Mouse (Mus musculus) MEL-GATA-1-ER (cell line): ENCODE results near the gene Slc25a11.

ENCODE experiments used
- DNase-seq: peaks from one replicate; pipeline ENCODE4 v3.0.0-alpha.2; 2012; ENCODE audit warnings: low read depth; ENCODE audit errors: extremely low read depth

Slc25a11 gene

DNA sequence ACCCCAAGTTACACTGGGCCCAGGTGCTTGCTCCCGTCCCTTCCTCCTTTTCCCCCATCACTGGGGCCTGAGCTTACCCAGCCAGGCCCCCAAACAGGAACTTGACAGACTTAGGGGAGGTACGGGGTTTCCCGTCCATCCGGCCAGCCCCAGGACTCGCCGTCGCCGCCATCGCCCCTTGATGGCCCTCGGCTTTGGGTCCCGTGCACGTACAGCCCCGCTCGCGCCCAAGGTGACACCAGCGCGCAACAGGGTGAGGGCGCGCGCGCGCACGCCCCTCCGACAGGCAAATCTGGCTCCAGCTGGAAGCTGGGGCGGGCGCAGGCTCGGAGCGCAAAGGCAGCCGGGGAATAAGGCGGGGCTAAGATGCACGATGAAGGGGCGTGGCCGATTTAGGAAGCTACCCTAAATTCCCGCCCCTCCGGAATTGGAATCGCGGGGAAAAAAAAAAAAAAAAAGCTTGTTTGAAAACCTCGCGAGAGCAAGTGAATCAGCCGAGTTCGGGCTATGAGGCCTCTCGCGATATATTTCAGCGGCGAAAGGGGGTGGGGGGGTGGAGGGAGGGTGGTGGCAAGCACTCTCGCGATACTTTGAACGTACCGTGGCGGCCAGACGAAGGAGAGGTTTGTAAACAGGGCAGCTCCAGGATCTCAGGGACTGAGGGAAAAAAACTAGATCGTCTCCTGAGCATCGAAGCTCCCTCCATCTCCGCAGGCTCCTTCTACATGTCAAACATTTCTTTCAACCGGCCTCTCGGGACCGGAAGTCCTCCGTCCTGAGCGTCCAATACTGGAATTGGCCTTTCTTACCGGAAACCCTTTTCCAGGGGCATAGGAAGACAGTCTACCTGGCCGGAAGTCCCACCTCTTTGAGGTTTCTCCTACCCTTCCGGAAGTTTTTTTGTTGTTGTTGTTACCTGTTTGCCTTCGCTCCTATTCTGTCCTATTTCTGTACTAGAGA lies at the start of gene Slc25a11, which contains the start of gene Rnf167:
Gene Slc25a11 (minus strand): TSS at position 789 of the 960 bp plus-strand sequence.
Gene Rnf167 (plus strand): TSS at position 545 of the 960 bp plus-strand sequence.
- DNase-seq = peak; percentile 94

DNA sequence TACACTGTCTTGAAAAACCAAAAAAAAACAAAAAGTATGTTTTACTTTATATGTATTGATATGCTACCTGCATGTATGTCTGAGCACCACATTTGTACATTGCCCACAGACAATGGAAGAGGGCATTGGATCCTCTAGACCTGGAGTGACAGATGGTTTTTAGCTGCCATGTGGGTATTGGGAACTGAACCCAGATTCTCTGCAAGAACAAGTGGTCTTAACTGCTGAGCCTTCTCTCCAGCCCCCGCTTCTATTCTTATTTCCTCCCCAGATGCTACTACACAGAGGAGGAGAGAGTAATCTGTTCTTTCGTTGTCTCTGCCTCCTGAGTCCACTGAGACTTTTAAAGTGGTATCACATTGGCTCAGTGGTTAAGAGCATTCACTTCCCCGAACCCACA lies 46.2 kb upstream of the Slc25a11 start:
- no peak for DNase-seq

DNA sequence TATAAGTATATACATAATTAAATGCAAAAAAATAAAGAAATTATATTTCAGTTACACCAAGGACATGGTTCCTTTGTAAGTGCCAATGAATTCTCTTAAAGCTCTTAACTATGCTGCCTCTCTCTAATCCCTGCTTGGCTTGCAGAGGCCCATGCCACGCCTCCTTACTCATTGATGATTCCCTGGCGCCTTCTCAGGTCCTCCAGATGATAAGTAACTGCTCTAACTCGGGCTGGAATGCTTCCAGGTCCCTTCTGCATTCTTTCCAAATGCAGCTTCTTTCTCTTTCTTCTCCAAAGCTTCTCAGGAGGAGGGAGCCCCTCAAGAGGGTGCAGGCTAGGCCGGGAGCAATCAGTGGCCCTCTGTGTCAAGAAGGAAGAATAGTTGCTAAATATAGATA lies 42.3 kb upstream of the Slc25a11 start:
- DNase-seq = no peak

DNA sequence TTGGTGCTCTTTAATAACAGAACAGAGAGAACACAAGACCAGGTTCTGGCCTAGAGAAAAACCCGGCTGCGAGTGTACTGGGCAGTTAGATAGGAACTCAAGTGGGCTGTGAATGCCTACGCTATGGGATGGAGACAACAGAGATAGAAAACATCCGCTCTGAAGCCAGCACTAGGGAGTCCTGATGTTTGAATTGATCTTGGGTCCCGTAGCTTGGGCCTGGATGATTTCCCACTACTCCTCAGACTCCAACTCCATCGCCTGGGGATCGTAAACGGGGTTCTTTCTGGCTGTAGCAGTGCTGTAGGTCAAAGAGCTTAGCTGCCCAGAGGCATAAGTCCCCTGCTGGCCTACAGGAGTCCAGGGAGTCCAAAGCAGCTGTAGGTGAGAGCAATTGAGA lies 41.1 kb upstream of the Slc25a11 start:
- no peak for DNase-seq

DNA sequence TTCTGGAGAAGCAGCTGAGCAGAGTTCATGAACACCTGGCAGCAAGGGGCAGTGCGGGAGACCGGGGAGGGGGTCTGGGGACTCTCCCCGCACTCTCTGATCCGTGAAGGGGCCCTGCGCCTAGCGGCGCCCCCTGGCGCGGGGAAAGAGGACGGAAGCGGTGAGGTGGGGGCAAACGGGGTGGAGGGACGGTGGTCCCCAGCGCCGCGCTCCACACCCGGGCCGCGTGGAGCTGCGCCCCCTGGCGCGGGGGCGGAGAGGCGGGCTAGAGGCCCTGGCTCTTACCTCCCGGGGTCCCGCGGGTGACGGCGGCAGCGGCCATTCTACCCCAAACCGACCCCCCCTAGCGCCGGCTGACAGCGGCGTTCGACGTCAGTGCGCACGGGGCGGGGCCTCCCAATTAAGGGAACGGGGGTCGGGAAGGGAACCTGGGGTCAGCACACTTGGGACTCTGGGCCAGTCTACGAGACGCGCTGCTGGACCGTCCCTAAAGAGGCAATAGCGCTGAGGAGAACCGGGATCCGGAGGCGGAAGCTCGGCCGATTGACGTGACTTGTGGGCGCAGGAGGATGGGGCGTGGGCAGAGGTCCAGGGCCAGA lies 40.4 kb upstream of the Slc25a11 start, which contains the start of gene Camta2:
Gene Camta2 (minus strand): TSS at position 505 of the 599 bp plus-strand sequence.
- no peak for DNase-seq

DNA sequence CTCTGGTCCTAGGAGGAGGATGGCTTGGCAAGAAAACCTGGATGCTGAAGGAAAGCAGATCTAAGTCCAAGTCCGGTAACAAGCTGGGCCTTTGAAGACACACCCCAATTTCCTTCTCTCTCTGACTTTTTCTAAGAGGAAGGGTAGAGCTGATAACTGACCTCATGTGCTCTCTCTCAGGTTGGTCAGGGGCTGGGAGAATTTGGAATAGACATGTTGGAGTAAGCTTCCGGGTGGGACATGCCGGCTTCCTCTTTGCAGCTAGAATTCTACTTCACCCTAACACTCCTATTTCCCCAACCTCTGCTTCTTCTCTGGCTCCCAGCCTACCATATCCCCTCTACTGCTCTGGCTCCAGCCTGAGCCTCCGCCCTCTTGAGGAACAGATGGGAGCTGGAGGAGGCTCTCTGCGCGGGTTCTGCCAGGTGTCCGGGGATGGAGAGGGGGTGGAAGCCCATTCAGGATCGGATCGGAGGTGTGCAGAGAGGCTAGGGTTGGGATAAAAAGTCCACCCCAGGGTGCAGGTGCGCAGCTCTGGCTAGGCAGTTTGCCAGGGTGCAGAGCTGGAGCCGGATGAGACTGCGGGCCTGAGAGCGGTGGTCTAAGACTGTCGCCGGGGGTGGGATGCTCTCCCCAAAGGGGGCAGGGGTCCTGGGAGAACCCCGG lies 39.8 kb upstream of the Slc25a11 start:
- DNase-seq = peak; percentile 46

DNA sequence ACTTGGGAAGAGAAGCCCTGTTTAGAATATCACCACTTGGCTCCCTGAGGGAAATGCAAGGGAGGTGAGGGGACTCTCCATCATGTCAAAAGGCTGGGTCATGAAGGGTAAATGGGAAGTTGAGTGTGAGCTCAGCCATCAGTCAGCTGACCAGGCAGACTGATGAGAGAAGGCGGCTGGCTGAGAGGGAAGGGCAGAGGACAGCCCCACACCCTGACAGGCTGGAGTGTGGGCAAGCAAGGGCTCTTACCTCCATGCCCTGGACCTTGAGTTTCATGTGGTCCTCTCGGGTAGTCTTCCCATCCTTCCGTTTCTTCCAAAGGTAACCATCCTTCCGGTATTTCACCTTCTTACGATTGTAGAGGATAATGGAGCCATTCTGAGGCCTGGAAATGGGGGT lies 36.4 kb upstream of the Slc25a11 start:
- no peak for DNase-seq

DNA sequence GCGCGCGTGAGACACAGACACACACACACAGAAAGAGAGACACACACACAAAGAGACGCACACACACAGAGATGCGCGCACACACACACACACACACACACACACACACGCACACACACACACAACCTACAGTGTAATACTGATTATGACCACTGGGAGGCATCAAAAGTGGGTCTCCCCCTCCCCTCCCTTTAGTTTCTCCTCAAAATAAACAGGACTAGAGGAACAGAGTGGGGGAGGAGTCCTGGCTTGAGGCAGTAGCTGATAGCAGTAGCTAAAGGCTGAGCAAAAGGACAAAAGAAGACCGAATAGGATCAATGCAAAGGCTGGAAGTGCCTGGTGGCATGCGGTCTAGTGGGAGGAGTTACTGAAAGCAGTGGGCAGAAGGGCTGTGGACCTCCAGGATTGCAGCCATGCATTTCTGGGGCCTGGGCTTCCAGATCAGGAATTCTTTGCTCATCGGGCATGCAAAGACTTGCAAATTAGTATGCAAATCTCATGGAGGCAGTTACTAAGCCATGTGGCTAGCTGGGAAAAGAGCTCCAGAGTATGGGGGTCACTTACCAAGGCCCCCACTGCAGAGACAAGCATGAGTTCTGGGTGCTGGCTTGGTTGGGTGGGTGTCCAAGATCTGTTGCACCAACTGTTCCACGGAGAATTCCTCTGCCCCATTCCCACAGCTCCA lies 34.8 kb upstream of the Slc25a11 start:
- no peak for DNase-seq

DNA sequence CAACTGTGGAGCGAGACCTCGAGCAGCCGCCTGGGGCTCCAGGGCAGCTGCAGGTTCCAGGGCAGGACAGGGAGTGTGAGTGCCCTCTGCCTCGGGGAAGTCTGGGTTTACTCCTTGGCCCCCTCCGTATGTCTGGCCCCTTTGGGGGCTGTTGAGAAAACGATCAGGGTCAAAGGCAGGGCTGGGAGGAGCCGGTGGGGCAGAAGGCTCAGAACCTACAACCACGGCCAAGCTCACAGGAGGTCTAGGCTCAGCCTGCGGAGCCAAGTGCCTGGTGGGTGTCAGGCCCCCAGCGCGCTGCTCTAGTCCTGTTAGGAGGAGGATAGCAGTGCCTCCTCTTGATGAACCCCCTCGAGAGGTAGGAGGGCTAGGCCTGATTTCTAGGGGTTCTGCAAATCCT lies 33.9 kb upstream of the Slc25a11 start:
- no peak for DNase-seq

DNA sequence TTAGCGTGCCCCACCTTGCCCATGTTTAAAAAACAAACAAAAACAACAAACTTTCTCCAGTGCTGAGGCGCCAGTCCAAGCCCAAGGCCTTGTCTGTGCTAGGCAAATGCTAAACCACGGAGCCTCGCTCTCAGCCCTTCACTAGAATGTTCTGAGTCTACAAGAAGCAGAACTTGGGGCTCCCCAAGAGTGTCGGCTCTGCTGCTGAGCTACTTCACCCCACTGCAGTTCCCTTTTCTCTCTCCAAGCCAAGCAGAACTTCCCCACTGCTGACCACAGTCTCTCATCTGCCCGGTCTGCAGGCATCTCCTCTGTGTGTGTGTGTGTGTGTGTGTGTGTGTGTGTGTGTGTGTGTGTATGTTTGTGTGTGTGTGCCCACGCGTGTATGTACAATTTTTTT lies 32.6 kb upstream of the Slc25a11 start:
- DNase-seq = peak; percentile 92

DNA sequence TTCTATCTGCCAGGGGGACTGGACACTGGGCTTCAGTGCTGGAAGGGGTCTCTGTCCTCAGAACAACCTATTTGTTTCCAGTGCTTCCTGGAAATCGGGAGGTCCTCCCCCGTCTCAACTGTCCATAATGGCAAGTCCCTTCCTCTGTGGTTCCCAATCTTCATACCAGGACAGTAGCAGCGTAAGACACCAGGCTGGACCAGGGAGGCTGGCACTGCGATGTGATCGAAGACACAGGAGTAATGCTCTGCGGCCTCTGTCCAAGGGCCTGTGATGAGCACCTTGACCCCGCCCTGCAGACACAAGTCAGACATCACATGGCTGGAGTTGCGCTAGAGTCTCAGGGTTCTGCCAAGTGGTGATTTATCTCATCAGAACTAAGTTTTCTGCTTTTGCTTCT lies 32.1 kb upstream of the Slc25a11 start:
- no peak for DNase-seq

DNA sequence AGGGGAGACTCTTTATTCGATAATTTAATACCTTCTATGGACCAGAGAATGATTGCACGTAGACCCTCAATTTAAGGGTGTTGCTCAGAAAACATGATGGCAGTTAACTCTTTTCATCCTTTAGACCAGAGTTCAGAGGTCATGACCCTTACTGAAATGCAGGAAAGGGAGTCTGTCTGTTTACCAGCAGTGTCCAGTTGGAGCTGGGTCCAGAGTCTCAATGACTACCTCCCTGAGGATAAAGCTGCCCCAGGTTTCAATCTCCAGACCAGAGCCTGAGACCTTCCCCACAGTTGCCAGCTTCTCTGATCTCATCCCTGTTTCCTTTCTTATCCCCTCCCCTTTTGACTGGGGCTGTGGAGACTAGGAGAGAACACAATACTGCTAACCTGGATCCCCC lies 31.3 kb upstream of the Slc25a11 start:
- DNase-seq = no peak

DNA sequence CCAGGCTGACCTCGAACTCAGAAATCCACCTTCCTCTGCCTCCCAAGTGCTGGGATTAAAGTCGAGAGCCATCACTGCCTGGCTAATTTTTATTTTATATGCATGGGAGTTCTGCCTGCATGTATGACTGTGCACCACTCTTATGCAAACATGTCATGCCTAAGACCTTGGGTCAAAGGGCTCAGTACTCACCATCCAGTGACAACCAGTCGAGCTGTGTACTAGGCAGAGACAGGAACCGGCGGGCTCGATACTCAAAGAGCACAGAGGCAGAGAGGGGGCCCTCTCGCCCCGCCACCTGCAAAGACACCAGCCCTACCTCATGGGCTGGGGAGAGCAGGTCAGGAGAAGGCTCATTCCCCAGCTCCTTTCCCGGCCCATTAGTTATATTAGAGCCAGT lies 30.8 kb upstream of the Slc25a11 start:
- DNase-seq = no peak

DNA sequence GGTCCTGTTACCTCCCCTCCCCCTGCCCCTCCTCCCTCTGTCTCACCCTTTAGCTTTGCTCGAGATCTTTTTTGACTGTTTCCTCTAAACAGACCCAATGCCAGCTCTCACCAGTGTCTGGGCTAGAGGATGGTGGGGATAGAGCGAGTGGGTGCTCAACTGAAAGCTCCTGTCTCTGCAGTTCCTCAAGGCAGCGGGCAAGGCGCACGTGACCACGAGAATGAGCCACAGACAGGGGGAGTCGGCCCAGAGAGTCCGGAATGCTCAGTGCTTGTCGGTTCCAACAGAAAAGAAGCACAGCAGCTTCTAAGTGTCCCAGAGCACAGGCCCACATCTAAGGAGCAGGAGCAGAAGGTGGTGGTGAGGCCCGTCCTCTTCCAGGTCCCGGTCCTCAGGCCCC lies 27.2 kb upstream of the Slc25a11 start:
- DNase-seq = no peak

DNA sequence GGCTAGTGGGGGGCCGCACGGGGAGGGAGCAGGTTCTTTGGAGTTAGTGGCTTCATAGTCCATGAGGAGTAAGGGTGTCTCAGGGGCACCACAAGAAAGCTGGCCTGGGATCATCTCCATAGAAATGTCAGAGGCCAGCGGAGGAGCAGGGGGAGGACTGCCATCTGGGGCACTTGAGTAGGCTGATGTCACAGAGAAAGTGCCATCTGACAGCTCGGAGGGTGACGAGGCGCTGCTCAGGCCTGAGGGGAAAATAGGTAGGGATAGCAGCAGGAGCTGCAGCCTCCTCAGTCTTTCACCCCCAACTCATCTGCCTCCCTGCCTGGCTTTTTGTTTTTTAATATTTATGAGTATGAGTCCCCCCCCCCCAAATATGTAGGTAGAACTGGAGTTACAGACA lies 26.7 kb upstream of the Slc25a11 start:
- no peak for DNase-seq

DNA sequence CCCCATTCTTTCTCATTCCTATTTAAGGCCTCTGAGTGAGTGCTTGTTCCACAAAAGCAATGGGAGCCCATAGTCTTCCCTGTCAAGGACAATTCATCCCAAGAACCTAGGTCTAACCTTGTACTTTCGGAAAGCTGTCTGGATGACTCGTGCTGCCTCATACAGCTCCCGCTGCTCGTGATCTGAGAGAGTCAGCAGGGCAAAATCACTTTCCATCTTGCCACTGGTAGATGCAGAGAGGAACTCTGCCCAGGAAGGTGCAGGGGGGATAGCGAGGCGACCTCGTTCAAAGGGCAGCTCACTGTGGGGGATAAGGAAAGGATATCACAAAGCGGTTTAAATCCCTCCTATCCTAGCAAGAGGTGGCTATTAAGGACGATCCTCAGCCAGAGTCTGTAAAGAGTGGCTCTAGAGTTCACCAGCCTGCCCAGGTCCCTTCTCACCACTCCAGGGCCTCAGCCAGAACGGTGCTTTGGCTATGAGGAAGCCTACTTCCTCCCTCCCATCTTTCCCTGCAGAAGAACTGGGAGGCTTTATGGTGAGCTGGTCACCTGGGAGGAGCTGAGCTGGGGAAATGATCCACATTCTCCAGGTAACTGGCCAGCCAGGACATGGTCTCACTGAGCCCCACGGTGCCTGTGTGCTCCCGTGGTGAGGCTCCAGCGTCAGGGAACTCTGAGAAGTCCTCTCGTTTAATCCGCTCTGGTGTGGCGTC lies 24.2 kb upstream of the Slc25a11 start:
- DNase-seq = no peak

DNA sequence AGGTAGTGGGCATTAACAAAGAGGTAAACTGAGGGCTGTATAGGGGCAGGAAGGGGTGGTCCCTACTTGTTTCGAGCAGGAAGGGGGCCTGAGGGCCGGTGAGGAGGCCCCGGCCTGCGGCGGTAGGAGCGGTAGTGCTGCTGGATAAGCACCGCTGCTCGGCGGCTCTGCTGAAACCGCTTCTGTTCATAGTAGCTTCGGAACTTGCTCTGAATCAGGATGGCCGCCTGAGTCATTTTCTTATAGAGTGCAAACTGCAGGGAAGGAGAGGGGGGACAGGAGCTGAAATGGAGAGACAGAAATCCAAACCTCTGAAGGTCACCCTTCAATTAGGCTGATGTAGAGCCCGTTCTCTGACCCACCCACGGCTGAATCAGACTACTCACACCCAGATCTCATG lies 23.2 kb upstream of the Slc25a11 start:
- DNase-seq = no peak

DNA sequence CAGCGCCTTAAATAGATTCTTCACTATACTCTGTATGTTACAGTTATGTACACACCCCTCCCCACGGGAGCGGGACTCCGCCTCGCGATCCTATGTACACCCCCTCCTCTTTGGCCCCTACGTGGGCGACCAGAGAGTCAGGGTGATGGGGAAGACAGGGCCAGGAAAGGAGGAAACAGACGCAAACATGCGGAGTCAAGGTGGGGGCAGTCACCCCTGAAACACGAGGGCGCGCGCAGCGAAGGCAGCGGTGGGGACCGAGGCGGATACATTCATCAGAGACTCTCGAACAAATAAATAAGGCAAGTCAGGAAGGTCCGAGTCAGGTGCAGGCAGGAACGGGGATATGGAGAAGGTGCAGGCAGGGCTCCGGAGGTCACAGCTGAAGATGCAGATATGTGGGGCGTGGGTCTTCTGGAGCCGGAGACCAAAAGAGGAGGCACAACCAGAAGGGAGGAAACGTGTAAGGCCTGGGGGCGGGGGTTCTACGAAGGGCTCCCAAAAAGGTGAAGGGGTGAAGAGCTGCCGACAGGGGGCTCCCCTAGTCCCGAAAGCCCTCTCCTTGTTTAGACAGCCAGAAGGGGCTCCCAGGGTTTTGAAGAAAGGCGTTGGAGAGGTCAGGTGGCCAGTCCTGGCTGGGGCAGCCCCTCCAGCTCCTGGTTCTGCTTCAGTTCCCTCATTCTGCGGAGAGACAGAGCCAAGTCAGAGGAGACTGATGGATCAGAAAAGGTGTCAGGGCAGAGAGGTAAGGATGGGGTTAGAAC lies 22.5 kb upstream of the Slc25a11 start:
- peak; percentile 66 for DNase-seq

DNA sequence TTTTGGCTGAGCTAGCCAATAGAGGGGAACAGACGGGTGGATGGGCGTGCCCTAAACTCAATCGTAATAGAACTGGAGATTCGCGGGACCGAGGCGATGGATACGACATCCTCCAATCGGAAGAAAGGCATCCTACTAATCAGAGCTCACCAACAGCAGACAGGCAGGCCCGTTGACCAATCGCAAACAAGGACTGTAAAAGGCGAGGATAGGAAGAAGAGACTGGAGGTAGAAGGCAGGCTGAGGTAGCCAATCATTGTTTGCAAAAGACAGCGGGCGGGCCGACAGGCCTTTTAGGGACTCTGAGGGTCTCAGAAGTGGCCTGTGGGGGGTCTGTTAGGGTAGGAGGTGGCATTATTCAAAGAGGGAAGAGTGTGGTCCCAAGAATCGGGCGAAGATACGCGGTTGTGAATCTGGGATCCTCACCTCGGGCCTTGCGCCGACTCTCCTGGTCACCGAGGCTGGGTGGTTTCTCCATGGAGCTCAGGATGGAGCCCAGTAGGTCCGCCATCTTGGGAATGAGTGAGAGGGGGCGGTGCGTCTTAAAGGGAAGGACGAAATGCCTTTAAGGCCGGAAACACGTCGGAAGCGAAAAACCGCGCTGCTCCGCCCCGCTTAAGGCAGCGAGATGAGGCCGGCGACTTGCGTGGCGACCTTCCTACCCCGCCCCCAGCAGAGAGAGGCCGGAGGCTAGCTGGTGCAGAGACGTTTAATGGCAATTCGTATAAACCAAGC lies 21.7 kb upstream of the Slc25a11 start, which contains the start of gene Spag7:
Gene Spag7 (minus strand): TSS at position 646 of the 735 bp plus-strand sequence.
- DNase-seq = peak; percentile 100
